Mouse (Mus musculus) splenic B cell, adult 2 months (primary cell): ENCODE data around the gene Olfr370.

Source experiments
- DNase-seq: peaks from one replicate; pipeline ENCODE4 v3.0.0-alpha.2; 2011; ENCODE audit warnings: low read depth, low spot score
- H3K27me3 ChIP-seq: 2 replicates; pipeline ENCODE4 v1.6.1; 2012; ENCODE audit warnings: mild to moderate bottlenecking, low read length, moderate library complexity, mixed read lengths; ENCODE audit not compliant: control insufficient read depth, poor library complexity, insufficient read depth, severe bottlenecking
- H3K36me3 ChIP-seq: 2 replicates; pipeline ENCODE4 v1.6.1; 2012; ENCODE audit warnings: mild to moderate bottlenecking, low read length, moderate library complexity, mixed read lengths; ENCODE audit not compliant: control insufficient read depth, poor library complexity, insufficient read depth, severe bottlenecking

Gene Olfr370

GRCm38 (mm10) chr8:83582226-83582625 is 46.6 kb downstream of the Olfr370 start:
- Histone ChIP-seq H3K36me3 (no peaks in the 10 kb centered on the region; the same call in 1 of the 2 replicates), H3K27me3 (no peaks in the 10 kb centered on the region)
- DNase-seq, result no peak

GRCm38 (mm10) chr8:83583236-83583635 is 47.7 kb downstream of the Olfr370 start:
- Histone ChIP-seq H3K27me3 (no peaks in the 10 kb centered on the region), H3K36me3 (no peaks in the 10 kb centered on the region; the same call in 1 of the 2 replicates)
- no peak for DNase-seq

GRCm38 (mm10) chr8:83584771-83585170 is 49.2 kb downstream of the Olfr370 start:
- no peak for DNase-seq
- no peaks in the 10 kb centered on the region for H3K27me3 ChIP-seq

DNA sequence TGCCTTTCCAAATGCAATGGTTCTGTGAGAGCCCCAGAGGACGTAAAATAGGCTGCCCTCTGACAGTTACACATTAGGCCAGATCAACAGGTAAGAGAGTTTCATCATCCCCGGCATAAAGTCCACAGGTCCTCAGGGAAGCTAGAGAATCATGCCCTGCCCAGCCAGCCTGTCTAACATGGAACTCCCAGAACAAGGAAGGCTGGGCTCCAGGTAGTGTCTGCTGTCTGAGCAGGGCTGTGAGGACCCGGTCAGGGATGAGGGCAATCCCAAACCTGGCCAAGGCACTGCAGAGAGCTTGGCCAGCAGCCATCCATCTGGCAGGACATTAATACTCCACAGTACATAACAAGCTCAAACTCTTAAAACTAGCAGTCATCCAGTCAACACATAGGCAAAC is 49.8 kb downstream of the Olfr370 start:
- no peak for DNase-seq
- Histone ChIP-seq H3K36me3 (no peaks in the 10 kb centered on the region; the same call in none of the 2 replicates), H3K27me3 (no peaks in the 10 kb centered on the region)

More at GRCm38 (mm10) chr8:83584771-83585170, 49.2 kb downstream of the Olfr370 start:
- no peaks in the 10 kb centered on the region; the same call in none of the 2 replicates for H3K36me3 ChIP-seq

GRCm38 (mm10) chr8:83587644-83588043 is 52.1 kb downstream of the Olfr370 start:
- DNase-seq, result no peak

DNA sequence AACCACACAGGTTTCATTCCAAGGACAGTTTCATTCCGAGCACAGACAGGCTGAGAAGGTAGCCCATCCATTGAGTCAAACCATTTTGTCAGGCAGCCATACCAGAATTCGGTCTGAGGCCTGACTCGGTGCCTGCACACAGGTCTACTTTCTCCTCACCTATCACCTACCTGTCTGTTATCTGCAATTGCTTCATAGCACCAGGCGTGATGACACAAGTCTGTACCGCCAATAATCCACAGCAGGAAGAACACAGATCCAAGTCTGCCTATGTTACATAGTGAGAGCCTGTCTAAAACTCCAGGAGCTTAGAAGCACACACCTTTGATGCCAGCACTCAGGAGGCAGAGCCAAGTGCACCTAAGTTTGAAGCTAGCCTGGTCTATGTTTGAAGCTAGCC is 53.3 kb downstream of the Olfr370 start:
- H3K36me3 ChIP-seq, result no peaks in the 10 kb centered on the region; the same call in 1 of the 2 replicates
- H3K27me3 ChIP-seq, result no peaks in the 10 kb centered on the region

More at GRCm38 (mm10) chr8:83587644-83588043, 52.1 kb downstream of the Olfr370 start:
- Histone ChIP-seq H3K36me3 (no peaks in the 10 kb centered on the region; the same call in none of the 2 replicates), H3K27me3 (no peaks in the 10 kb centered on the region)

GRCm38 (mm10) chr8:83590488-83591023 is 55.0 kb downstream of the Olfr370 start:
- Histone ChIP-seq H3K36me3 (no peaks in the 10 kb centered on the region; the same call in 1 of the 2 replicates), H3K27me3 (no peaks in the 10 kb centered on the region)
- DNase-seq, result peak; percentile 34

More for the DNA sequence above, 53.3 kb downstream of the Olfr370 start:
- DNase-seq, result no peak

- no peak for DNase-seq
- H3K36me3 ChIP-seq, result no peaks in the 10 kb centered on the region; the same call in 1 of the 2 replicates
Observed at GRCm38 (mm10) chr8:83592682-83593081, 57.1 kb downstream of the Olfr370 start.

DNA sequence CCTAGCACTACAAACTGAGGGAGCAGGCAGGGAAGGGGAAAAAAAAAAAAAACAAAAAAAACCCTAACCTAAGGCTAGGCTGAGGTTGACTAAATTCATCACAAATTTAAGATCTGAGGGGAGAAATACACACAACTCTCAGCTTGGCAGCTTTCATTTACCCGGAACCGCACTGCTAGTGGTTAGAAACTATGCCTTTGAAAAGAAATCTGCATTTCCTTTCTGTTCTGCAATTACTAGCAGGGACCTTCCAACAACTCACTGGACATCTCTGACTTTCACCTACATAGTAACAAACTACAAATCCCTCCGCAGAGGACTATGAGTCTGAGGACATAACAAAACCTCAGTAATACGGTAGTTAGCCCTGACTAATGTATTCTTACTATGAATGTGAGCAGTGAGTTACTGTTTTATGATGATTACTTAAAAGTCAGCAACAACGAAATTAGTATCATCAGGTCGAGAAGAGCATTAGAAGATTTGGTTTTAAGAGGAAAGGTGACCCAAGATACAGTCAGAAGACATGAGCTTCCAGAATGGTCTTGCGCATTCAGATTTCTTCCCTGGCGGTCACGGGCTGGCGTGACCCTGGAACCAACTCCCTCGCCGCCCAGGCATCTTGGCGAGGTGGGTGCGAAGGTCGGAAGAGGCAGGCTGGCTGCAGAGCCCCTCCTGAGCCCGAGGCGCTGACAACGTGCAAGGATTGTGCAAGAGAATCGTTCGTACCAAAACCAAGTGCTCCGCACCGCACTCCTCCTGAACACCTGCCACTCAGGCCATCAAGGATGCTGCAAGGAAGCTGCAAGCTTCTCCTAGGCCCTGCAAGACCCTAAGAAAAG is 58.0 kb downstream of the Olfr370 start:
- DNase-seq, result peak; percentile 19
- Histone ChIP-seq H3K27me3 (no peaks in the 10 kb centered on the region), H3K36me3 (no peaks in the 10 kb centered on the region; the same call in 1 of the 2 replicates)

More at GRCm38 (mm10) chr8:83592682-83593081, 57.1 kb downstream of the Olfr370 start:
- no peaks in the 10 kb centered on the region for H3K27me3 ChIP-seq

- Histone ChIP-seq H3K36me3 (no peaks in the 10 kb centered on the region), H3K27me3 (no peaks in the 10 kb centered on the region)
- peak; percentile 99 for DNase-seq
Observed at GRCm38 (mm10) chr8:83594167-83595049, 58.8 kb downstream of the Olfr370 start.
